Mouse (Mus musculus) megakaryocyte, adult 5-6 weeks (primary cell): ENCODE data around the gene Commd1. TPM values are rescaled to one million over a fixed set of nuclear protein-coding genes. Genes with fewer than 3 reads are reported as not detected.
A peak's percentile ranks its signal among the peaks of the same experiment; 100 is the strongest.

Experiments used
- ATAC-seq: 2 replicates; pipeline ENCODE4 v1.8.0; 2016; ENCODE audit warnings: mild to moderate bottlenecking, inconsistent platforms; ENCODE audit not compliant: poor library complexity, severe bottlenecking
- total RNA-seq, 2 experiments: library from RNA; stranded (forward) in 1 of 2; stranded (reverse) in 1 of 2; fragments of 153-499, 151-499 nt in 1 of 2; fragments of 221-1000, 200-1000 nt in 1 of 2; gene quantifications; 2 replicates each; pipeline versions ENCODE4 v1.2.3 to v1.2.4; 2015 to 2017

Gene Commd1
- total RNA-seq, 2 experiments from 2014 or later: 98.5 to 138 TPM

GRCm38 (mm10) chr11:22861315-22861714 is 120.9 kb downstream of the Commd1 start:
- no peak for ATAC-seq

GRCm38 (mm10) chr11:22860335-22861227 is 121.6 kb downstream of the Commd1 start, which contains the start of gene B3gnt2:
B3gnt2 (minus strand) TSS chr11:22860961.
- peak; percentile 20 for ATAC-seq

GRCm38 (mm10) chr11:22859633-22860334 is 122.4 kb downstream of the Commd1 start:
- peak; percentile 63 for ATAC-seq

GRCm38 (mm10) chr11:22859301-22859632 is 122.9 kb downstream of the Commd1 start:
- ATAC-seq: no peak

- peak; percentile 16 for ATAC-seq
Observed at GRCm38 (mm10) chr11:22858441-22859300, 123.5 kb downstream of the Commd1 start.

- peak; percentile 41 for ATAC-seq
Observed at GRCm38 (mm10) chr11:22857705-22858440, 124.3 kb downstream of the Commd1 start.

- ATAC-seq: no peak
Observed at GRCm38 (mm10) chr11:22857106-22857704, 125.0 kb downstream of the Commd1 start.

- no peak for ATAC-seq
Observed at GRCm38 (mm10) chr11:22856371-22856965, 125.7 kb downstream of the Commd1 start.

- no peak for ATAC-seq
Observed at GRCm38 (mm10) chr11:22854571-22854970, 127.6 kb downstream of the Commd1 start.

- ATAC-seq: peak; percentile 25
Observed at GRCm38 (mm10) chr11:22853477-22854157, 128.6 kb downstream of the Commd1 start.

GRCm38 (mm10) chr11:22852510-22852909 is 129.7 kb downstream of the Commd1 start:
- no peak for ATAC-seq

- ATAC-seq: peak; percentile 48
Observed at GRCm38 (mm10) chr11:22851416-22851815, 130.8 kb downstream of the Commd1 start.

GRCm38 (mm10) chr11:22850077-22850476 is 132.1 kb downstream of the Commd1 start:
- ATAC-seq: peak; percentile 53

GRCm38 (mm10) chr11:22848649-22849195 is 133.5 kb downstream of the Commd1 start:
- ATAC-seq: peak; percentile 41

GRCm38 (mm10) chr11:22847732-22848648 is 134.2 kb downstream of the Commd1 start:
- no peak for ATAC-seq

- no peak for ATAC-seq
Observed at GRCm38 (mm10) chr11:22846960-22847731, 135.0 kb downstream of the Commd1 start.
